Mouse (Mus musculus) urinary bladder, adult 18-20 months (tissue): Measurements from ENCODE around the gene Btbd3.

Experiments
- DNase-seq, 2 experiments: peaks; one replicate each; pipeline ENCODE4 v3.0.0; 2022; ENCODE audit warnings: low spot score in 2 of 2, mixed read lengths in 2 of 2

The Btbd3 gene

GRCm38 (mm10) chr2:138531992-138532391 is 275.6 kb downstream of the Btbd3 start:
- DNase-seq, result no peak

- DNase-seq, result no peak
Measured at GRCm38 (mm10) chr2:138539655-138540054, 283.3 kb downstream of the Btbd3 start.

DNA sequence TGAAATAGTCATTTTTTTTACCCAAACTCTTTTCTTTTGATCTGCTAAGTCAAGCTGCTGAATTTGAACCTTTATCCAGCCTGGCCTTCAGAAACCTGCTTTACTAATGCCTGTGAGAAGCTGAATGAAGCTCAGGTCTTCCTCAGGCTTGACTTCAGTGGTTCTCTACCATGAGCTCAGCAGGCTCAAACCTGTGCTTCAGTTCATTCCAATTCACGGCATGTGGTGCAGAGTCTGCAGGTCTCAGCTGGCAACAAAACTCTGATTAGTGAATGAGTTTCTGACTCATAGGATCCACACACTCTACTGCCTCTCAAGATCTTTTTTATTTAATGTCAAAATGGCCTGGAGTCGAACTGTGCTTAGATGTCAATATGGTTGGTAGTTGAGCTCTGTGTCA is 292.6 kb downstream of the Btbd3 start:
- no peak for DNase-seq

DNA sequence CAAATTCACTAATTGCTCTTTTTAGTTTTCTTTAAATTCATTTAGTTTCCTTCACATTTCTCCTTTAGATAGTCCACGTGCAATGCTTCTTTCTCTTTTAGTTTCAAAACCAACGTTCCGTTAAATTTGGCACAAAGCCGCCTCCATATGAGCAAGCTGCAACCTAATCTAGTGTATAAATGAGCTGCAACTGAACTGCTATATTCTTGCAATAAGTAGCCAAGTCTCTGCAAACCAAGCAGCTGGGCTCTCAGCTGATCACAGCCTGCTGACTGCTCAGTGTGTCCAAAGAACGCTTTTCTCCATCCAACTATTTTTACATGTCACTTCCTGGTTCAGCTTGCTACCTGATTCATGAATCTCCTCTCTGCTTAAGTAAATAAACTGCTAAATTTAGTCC is 295.2 kb downstream of the Btbd3 start:
- no peak for DNase-seq

DNA sequence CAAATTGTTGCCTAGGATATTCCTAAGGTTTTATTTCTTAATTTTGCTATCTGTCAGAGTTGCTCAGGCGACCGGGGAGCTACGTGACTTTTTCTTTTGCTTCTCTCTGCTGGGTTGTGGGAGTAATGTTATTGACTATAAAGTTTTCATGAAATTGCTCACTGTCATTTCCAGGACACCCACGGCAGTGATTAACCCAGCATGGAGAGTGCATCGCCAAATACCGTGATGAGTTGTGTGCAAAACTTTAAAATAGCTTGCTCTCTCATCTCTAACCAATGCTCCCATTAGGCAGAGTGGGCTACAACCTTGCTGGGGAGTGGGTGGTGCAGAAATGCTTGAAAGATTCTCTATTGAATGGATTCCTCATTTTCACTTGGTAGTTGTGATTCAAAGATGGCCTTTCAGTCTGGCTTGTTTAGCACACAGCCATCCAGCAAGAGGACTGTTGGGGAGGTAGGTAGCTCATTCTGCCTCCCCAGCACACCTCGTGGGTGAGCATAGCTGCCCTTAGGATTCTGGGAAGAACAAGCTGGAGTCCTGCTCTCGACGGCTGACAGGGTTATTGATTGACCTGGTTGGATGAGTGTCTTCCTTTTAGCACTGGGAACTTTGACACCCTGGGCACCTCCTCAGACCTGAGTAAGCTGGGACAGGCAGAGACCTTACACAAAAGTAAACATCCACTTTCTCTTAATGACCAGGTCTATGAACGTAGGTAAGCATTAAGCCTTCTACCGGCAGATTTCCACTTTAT is 298.9 kb downstream of the Btbd3 start:
- DNase-seq, result no peak

GRCm38 (mm10) chr2:138585930-138586329 is 329.6 kb downstream of the Btbd3 start:
- no peak for DNase-seq

DNA sequence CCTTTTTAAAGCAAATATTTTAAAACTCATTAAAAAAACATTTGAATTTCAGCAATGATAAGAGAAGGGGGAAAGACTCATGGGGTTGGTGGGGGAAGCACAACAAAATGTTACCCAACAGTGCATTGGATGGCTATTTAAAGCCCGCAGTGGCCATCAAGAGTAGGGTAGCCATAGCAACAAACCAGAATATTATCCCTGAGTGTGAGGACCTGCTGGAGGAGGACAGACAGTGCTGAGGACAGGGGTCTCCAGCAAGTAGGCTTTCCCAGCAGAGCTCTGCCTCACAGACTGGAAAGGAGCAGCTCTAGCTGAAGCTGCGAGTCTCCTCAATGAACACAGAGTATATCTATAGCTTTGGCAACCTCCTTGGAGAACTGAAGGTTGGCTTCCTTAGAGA is 331.0 kb downstream of the Btbd3 start:
- no peak for DNase-seq

- no peak for DNase-seq
Measured at GRCm38 (mm10) chr2:138587795-138588545, 331.6 kb downstream of the Btbd3 start.

DNA sequence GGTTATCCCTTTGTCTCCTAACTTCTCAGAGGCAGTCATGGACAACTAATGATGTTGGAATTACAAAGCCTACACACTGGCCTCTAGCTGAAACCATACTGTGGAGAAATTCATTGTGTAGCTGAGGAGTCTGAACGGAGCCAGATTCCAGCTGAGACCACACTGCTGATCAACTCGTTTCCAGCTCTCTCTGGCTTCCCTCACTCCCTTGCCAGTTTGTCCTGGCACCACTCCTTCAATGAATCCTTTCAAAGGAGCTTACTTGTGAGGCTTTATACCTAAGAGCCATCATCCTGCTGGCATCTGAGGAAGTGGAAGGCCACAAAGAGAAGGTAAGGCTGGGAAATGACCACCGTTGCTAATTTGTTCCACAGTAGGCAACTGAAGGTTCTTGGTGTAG is 332.7 kb downstream of the Btbd3 start:
- no peak for DNase-seq

GRCm38 (mm10) chr2:138590307-138590706 is 333.9 kb downstream of the Btbd3 start:
- DNase-seq, result no peak

- no peak for DNase-seq
Measured at GRCm38 (mm10) chr2:138612361-138612760, 356.0 kb downstream of the Btbd3 start.

DNA sequence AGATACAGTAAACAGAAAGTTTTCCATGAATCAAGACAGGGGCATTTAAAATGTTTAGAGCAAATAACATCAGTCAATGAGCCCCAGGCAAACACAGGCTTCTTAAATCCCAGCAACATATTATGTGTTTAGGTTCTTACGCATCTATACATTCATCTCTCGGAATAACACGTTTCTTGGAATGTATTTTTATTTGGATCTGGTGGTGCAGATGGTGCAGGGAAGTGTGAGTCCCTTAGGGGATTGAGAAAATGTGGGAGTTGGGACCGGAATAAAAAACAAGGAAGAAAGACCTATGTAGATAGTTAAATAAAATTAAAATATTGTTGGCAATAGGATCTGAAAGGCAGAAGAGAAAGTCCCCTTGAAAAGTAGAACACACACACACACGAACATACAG is 361.1 kb downstream of the Btbd3 start:
- DNase-seq, result no peak
